Mouse (Mus musculus): ENCODE measurements around the gene Vat1l. TPM values are rescaled to one million over a fixed set of nuclear protein-coding genes. Genes with fewer than 3 reads are reported as not detected.
A peak's percentile ranks its signal among the peaks of the same experiment; 100 is the strongest.

Gene Vat1l
- polyA plus RNA-seq, 1 experiment from 2014 or later = 14.8 TPM

DNA sequence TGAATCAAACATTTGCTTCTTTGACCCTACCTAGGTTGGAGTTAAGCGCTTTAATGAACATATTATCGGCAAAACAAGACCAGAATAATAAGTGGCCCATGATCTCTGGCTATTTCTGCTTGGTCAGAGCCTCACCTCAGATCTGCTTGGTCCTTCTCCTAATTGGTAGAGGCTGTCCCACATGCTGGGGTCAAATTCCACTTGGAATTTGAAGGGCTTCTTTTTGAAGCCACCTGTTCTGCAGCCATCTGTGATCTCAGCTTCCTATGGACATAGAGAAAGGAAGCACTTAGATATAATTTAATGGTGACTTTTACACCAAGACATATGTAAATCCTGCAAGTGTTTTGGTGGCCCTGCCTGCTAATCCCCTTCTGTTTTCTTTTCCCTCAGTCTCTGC lies 16.6 kb downstream of the Vat1l start:
- H3K36me3 ChIP-seq (ENCODE audit: poor library complexity, severe bottlenecking) = no peaks in the 10 kb centered on the region

DNA sequence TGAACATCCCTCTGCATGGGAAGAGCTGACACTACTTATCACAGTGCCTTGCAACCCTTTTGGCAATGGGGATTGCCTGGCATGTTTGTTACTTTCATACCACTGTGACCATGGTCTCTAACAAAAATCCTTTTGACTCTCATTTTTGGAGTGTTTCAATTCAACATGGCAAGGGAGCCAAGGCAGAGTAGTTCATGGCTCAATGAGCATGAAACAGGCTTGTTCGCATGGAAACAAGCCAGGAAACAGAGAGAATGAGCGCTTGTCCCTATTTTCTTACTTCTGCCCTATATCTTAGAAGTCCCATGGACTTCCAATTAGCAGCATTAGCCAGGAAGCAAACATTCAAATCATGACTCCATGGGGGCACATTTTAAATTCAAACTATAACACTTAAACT lies 18.6 kb downstream of the Vat1l start:
- Histone ChIP-seq H3K9me3 (replicated peaks) (no peaks in the 10 kb centered on the region; the same call in 1 of the 2 replicates), H3K9ac (no peak overlapping the region), H3K4me1 (peaks cover 5% of the 10 kb centered on the region; the same call in 1 of the 2 replicates), H3K4me3 (no peak overlapping the region), H3K4me2 (no peak overlapping the region), H3K27ac (no peak overlapping the region), H3K36me3 (ENCODE audit: poor library complexity, severe bottlenecking) (no peaks in the 10 kb centered on the region), H3K27me3 (no peaks in the 10 kb centered on the region)
- no peak for ATAC-seq
- 61% methylated on average over 2 of the region's 2 CpGs for WGBS

More for the DNA sequence above, 16.6 kb downstream of the Vat1l start:
- no peak overlapping the region for H3K9ac ChIP-seq
- H3K4me2 ChIP-seq = no peak overlapping the region
- H3K27ac ChIP-seq = no peak overlapping the region
- H3K27me3 ChIP-seq = no peaks in the 10 kb centered on the region
- peaks cover 5% of the 10 kb centered on the region; the same call in 1 of the 2 replicates for H3K4me1 ChIP-seq
- H3K4me3 ChIP-seq = no peak overlapping the region
- H3K9me3 ChIP-seq (replicated peaks) = no peaks in the 10 kb centered on the region; the same call in 1 of the 2 replicates
- WGBS = 83% methylated on average over 2 of the region's 2 CpGs
- ATAC-seq = no peak

DNA sequence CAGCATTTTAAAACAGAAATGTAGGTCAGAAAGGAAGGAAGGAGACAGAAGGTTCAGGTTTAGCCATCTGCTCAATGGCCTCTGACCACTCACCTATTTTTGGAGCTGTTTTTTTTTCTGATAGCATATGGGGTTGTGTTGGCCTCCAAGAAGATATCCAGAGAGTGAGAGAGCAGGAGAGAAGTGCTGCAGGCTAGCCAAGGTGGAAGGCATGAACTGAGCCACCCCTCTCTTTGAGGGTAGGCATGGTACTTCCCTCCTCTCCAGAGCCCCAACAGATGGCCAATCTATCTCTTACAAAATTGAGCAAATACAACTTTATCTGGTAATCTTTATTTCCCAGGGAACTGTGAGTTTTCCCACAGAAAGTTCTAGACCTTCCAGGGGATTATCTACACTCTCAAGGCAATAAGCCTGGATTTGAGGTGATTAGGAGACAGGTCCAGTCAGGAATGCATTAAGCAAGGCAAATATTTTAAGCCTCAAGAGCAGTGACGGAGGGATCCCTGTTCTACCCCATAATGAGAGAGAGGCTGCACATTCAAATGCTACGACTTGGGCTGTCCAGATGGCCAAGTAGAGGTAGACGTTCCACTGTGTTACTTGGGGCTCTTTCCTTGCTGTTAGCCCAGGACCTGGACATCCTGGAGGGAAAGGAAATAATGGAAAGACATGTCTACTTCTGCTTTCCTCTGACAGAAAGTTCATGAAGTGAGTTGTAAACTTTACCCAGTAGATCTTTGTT lies 46.1 kb downstream of the Vat1l start:
- Histone ChIP-seq H3K9ac (no peak overlapping the region), H3K27ac (no peak overlapping the region), H3K27me3 (no peaks in the 10 kb centered on the region), H3K36me3 (ENCODE audit: poor library complexity, severe bottlenecking) (no peaks in the 10 kb centered on the region), H3K4me3 (no peak overlapping the region), H3K4me2 (no peak overlapping the region), H3K4me1 (no peaks in the 10 kb centered on the region), H3K9me3 (replicated peaks) (no peaks in the 10 kb centered on the region)
- ATAC-seq = no peak
- 87% methylated on average over 3 of the region's 3 CpGs for WGBS

DNA sequence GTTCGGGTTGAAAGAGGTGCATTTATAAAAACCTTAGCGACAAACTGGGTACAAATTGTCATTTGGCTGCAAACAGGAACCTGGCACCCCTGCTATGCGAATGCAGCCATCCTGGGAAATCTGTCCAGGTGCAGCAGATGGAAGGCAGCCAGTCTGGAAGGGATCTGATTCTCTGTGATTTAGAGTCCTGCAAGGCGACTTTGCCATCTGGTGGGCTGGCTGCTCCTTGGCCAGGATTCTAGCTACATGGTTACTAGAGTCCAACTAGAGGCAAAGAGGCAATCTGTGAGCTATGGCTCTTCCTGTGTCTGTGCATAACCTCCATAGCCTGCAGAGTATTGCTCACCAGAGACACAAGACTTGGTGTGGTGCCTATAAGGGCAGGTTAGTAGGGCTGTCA lies 53.3 kb downstream of the Vat1l start:
- Histone ChIP-seq H3K4me2 (no peak overlapping the region), H3K9ac (no peak overlapping the region), H3K36me3 (ENCODE audit: poor library complexity, severe bottlenecking) (no peaks in the 10 kb centered on the region), H3K9me3 (replicated peaks) (no peaks in the 10 kb centered on the region), H3K4me3 (no peak overlapping the region), H3K27me3 (no peaks in the 10 kb centered on the region), H3K27ac (no peak overlapping the region), H3K4me1 (peaks cover 12% of the 10 kb centered on the region)
- no peak for ATAC-seq
- WGBS = 78% methylated on average over 4 of the region's 4 CpGs

DNA sequence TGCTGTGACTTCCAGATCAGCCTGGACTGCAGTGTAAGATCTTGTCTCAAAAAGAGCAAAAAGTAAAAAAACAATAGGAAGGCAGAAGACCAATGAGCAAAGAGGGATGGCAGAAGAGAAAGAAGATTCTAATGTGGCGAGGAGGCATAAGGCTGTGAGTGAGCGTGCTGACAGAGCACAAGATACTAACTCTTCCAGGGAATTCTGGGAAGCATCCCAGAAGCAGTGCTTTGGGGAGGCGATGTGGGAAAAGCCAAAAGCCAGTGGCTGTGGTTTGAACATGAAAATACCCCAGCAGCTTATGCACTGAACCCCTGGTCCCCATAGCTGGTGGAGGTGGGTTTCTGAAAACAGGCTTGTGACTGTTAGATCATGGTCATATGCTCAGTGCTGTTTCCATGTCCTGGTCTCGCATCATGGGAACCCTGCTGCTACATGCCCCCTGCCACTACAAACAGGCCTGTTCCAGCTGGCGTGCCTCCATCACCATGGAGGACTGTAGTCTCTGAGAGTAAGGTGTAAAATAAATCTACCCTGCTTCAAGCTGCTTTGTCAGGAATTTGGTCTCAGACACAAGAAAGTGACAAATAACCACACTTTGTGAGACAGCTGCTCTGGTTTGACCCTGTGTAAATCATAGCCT lies 54.4 kb downstream of the Vat1l start:
- H3K9me3 ChIP-seq (replicated peaks) = no peaks in the 10 kb centered on the region
- no peak for ATAC-seq
- no peaks in the 10 kb centered on the region for H3K36me3 ChIP-seq (ENCODE audit: poor library complexity, severe bottlenecking)
- no peaks in the 10 kb centered on the region for H3K27me3 ChIP-seq
- H3K4me3 ChIP-seq = no peak overlapping the region
- 79% methylated on average over 5 of the region's 5 CpGs for WGBS
- H3K9ac ChIP-seq = no peak overlapping the region
- H3K27ac ChIP-seq = no peak overlapping the region
- H3K4me1 ChIP-seq = peaks cover 12% of the 10 kb centered on the region
- H3K4me2 ChIP-seq = no peak overlapping the region

DNA sequence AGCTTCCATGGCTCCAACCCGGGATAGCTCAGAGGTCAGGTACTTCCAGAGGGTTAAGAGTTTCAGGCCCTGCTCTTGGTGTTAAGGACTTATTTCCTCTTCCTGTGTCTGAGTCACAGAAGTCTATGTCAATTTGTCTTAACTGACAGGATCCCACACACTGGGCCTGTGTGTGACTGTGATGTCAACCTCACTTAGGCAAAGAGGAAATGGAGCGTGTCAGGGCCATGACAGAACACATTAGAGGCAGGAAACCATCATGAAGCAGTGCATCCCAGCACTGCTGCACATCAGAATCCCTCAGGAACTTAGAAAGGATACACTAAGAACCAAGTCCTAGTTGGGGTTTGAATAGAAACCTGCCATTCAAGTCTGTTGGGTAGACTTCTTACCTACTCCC lies 56.9 kb downstream of the Vat1l start:
- no peak overlapping the region for H3K27ac ChIP-seq
- no peak for ATAC-seq
- H3K9ac ChIP-seq = no peak overlapping the region
- H3K4me3 ChIP-seq = no peak overlapping the region
- H3K27me3 ChIP-seq = no peaks in the 10 kb centered on the region
- no peaks in the 10 kb centered on the region for H3K9me3 ChIP-seq (replicated peaks)
- WGBS = 91% methylated on average over 2 of the region's 2 CpGs
- H3K36me3 ChIP-seq (ENCODE audit: poor library complexity, severe bottlenecking) = no peaks in the 10 kb centered on the region
- no peak overlapping the region for H3K4me2 ChIP-seq
- H3K4me1 ChIP-seq = peaks cover 12% of the 10 kb centered on the region

DNA sequence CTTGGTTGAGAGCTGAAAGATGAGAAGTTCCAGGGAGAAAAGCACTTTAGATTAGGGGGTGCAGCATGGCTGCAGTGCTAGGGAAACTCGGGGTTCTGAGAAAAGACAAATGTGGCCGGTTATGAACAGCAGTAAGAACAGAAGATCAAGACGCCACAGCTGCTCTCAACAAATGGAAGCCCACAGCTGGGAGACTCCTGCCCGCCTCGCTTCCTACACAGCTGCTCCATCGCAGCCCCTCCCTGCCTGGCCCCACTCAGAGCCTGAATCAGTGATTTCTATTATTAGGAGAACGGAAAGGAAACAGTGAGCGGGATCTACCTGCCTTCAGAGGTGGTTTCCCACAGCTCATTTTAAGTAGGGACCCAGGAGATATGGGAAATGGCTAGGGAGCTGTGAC lies 69.1 kb downstream of the Vat1l start:
- Histone ChIP-seq H3K4me3 (no peak overlapping the region), H3K36me3 (ENCODE audit: poor library complexity, severe bottlenecking) (no peaks in the 10 kb centered on the region), H3K4me2 (no peak overlapping the region), H3K4me1 (peaks cover 4% of the 10 kb centered on the region; the same call in 1 of the 2 replicates), H3K27ac (no peak overlapping the region), H3K9me3 (replicated peaks) (no peaks in the 10 kb centered on the region), H3K9ac (no peak overlapping the region), H3K27me3 (no peaks in the 10 kb centered on the region)
- WGBS = 76% methylated on average over 8 of the region's 8 CpGs
- ATAC-seq = 0 out of 2 replicates have a peak, but pooled peaks have one; percentile 27

DNA sequence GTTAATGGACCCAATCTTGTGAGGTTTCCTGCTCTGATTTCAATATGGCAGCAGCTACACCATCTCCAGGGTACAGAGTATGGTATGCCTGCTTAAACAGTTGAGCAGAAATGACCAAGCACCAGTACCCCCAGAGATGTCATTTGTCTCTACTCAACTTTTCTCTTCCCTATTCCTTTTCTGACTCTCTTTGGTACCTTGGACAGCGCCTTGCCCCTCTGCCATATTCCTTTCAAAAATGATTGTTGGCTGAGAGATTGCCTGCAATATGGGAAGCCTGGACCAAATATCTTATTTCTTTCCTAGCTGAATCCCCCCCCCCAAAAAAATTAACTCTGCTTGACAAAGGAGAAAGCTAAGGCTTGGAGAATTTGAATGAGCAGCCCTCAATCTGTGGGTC lies 75.7 kb downstream of the Vat1l start:
- Histone ChIP-seq H3K9ac (no peak overlapping the region), H3K4me1 (no peaks in the 10 kb centered on the region), H3K9me3 (replicated peaks) (no peaks in the 10 kb centered on the region), H3K27ac (no peak overlapping the region), H3K36me3 (ENCODE audit: poor library complexity, severe bottlenecking) (no peaks in the 10 kb centered on the region), H3K27me3 (no peaks in the 10 kb centered on the region), H3K4me3 (no peak overlapping the region), H3K4me2 (no peak overlapping the region)
- no peak for ATAC-seq
- WGBS = 63% methylated on average over 1 of the region's 1 CpGs

DNA sequence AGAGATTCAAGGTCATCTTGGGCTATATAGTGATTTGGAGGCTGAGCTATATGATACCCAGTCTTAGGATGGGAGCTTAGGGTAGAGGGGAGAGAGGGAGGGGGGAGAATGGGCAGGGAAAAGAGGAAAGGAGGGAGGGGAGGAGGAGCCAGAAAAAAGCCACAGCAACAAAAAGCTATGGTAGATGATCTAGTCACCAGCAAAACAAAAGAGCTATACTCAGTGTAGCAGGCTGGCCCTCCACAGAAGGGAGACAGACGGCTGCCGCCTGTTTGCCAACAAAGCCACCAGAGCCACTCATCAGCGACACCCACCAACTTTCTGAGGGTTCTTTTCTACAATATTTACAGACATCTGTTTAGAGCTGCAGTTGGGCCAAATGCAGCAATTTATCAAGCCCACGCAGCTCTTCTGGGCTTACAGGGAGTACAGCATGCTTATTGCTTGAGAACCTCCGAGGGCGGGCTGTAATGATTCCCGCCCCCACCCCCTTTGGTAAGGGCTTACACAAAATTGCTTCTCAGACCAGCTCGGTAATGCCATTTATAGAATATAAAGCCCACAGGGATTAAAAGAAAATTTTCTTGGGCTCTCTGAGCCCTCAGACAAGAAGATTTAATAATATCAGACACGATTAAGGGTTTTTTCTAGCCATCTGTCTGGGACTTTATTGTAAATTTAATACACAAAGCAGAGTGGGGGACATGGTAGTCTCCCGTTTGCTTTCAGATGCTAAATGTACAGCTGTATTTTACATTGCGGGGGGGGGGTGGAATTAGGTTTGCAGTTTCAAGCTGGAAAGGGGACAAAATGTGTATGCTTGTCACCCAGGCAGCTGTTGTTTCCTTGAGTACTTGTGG lies 89.7 kb downstream of the Vat1l start:
- Histone ChIP-seq H3K36me3 (ENCODE audit: poor library complexity, severe bottlenecking) (no peaks in the 10 kb centered on the region), H3K4me3 (no peak overlapping the region), H3K9ac (no peak overlapping the region), H3K27me3 (no peaks in the 10 kb centered on the region), H3K27ac (peak overlapping the region; percentile 81), H3K4me1 (peaks cover 22% of the 10 kb centered on the region), H3K4me2 (peak overlapping the region; percentile 39), H3K9me3 (replicated peaks) (no peaks in the 10 kb centered on the region)
- ATAC-seq = peak; percentile 87
- 31% methylated on average over 11 of the region's 11 CpGs for WGBS

DNA sequence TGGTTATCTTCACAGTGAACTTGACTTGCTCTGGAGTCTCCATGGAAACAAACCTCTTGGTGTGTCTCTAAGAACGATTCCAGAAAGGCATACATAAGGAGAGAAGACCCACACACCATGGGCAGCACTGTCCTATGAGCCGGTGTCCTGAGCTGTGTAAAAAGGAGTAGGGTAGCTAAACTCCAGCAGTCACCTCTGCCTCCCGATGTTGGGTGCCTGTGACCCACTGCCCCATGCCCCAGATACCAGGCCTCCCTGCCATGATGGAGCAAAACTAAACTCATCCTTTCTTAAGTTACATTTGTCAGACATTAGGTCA lies 90.3 kb downstream of the Vat1l start:
- peaks cover 22% of the 10 kb centered on the region for H3K4me1 ChIP-seq
- H3K4me3 ChIP-seq = no peak overlapping the region
- H3K27ac ChIP-seq = peak overlapping the region; percentile 81
- no peak overlapping the region for H3K9ac ChIP-seq
- H3K27me3 ChIP-seq = no peaks in the 10 kb centered on the region
- peak overlapping the region; percentile 5; the same call in 1 of the 2 replicates for H3K4me2 ChIP-seq
- ATAC-seq = peak; percentile 33
- no peaks in the 10 kb centered on the region for H3K36me3 ChIP-seq (ENCODE audit: poor library complexity, severe bottlenecking)
- WGBS = 66% methylated on average over 3 of the region's 3 CpGs
- no peaks in the 10 kb centered on the region for H3K9me3 ChIP-seq (replicated peaks)

DNA sequence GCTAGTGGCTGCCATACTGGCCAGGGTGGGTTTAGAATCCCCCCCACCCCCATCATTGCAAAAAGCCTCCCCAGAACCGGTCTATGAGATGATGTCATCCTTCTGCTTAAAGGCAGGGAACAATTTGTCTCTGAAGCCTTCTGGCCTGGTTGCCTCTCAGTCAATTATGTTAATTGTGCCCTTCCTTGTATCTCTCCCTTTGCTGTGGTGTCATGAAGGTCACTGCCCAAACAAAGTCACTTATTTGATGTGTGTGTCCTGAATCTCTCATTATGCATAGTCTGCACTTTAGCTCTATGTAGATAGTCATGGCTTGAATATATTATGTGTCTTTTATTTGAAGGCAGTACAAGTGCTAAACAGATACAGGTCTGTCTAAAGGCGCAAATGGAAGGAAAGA lies 92.8 kb downstream of the Vat1l start:
- 42% methylated on average over 2 of the region's 2 CpGs for WGBS
- H3K9ac ChIP-seq = no peak overlapping the region
- H3K4me2 ChIP-seq = no peak overlapping the region
- no peak for ATAC-seq
- H3K36me3 ChIP-seq (ENCODE audit: poor library complexity, severe bottlenecking) = no peaks in the 10 kb centered on the region
- H3K27ac ChIP-seq = no peak overlapping the region
- peaks cover 22% of the 10 kb centered on the region for H3K4me1 ChIP-seq
- no peaks in the 10 kb centered on the region for H3K9me3 ChIP-seq (replicated peaks)
- H3K4me3 ChIP-seq = no peak overlapping the region
- no peaks in the 10 kb centered on the region for H3K27me3 ChIP-seq

DNA sequence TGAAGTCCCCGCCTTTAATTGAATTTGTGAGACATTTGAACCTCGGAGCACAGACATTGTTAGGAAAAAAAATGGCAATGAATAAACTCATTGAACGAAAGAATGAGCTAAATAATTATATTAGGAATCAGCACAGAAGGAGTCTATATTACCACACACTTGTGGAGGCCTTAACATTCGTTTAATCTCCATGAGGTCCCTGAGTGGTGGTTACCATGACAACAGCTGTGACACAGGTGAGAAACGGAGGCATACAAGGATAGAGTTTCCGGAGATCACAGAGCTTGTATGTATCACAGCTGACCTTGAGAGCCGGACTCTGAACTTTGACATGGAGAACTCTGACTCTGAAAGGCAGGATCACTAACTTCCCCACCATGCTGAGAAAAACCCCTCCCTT lies 94.7 kb downstream of the Vat1l start:
- Histone ChIP-seq H3K27me3 (no peaks in the 10 kb centered on the region), H3K9ac (no peak overlapping the region), H3K27ac (no peak overlapping the region), H3K9me3 (replicated peaks) (no peaks in the 10 kb centered on the region), H3K4me1 (peaks cover 15% of the 10 kb centered on the region), H3K4me3 (no peak overlapping the region), H3K4me2 (no peak overlapping the region), H3K36me3 (ENCODE audit: poor library complexity, severe bottlenecking) (no peaks in the 10 kb centered on the region)
- ATAC-seq = no peak
- 58% methylated on average over 7 of the region's 7 CpGs for WGBS

Data from forebrain, embryonic 13.5 days (tissue).